Mouse (Mus musculus): Measurements from ENCODE around the gene Nkg7. TPM values are rescaled to one million over a fixed set of nuclear protein-coding genes. Genes with fewer than 3 reads are reported as not detected.

Nkg7 gene
- polyA plus RNA-seq, 1 experiment, result not detected

DNA sequence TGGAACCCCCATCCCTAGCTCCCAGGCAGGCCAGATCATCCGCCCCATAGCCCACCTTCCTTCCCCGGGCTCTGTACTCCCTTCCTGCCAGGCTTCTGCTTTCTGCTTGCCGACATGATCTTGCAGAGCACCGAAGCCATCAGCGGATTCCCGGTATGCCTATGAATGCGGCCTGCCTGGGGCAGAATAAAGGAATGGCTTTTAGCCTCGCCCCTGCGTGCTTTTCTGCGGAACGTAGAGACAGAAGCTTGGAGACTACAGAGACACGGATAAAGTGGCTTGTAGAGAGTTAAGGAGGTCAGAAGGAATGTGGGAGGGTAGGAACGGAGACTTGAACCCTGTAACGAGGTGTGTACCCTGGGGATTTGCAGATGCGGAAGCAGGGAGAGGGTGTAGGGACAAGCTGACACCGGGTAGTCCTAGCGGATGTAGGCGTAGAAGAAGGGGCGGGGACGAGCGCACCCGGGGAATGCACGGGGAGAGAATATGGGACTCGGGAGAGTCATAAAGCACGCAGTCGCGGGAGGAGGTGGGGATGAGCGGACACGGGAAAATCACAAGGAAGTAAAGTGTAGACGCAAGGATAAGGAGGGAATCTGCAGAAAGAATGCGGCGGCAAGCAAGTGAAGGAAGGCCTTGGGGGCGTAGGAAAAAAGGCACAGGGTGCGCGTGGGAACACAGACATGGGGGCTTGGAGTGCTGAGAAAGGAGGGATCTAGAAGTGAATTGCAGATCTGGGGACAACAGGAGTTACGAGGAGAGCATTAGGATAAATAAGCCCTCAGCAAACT, 6.4 kb downstream of the Nkg7 start:
- Histone ChIP-seq H3K27ac (ENCODE audit: insufficient read depth, low read length) (peak overlapping the region; percentile 95), H3K4me1 (ENCODE audit: control insufficient read depth, insufficient read depth, low read length) (0 out of 2 replicates have a peak, but pooled peaks cover 2% of the 10 kb centered on the region), H3K4me3 (ENCODE audit: insufficient read depth, low read length) (peak overlapping the region; percentile 50)
- TF ChIP-seq POLR2A (IDR thresholded peaks at IDR 0.05; ENCODE audit: low read depth, low read length), result peak; percentile 86
- no peak for TF ChIP-seq CTCF (IDR thresholded peaks at IDR 0.05; ENCODE audit: borderline replicate concordance, insufficient read depth, low read length)

DNA sequence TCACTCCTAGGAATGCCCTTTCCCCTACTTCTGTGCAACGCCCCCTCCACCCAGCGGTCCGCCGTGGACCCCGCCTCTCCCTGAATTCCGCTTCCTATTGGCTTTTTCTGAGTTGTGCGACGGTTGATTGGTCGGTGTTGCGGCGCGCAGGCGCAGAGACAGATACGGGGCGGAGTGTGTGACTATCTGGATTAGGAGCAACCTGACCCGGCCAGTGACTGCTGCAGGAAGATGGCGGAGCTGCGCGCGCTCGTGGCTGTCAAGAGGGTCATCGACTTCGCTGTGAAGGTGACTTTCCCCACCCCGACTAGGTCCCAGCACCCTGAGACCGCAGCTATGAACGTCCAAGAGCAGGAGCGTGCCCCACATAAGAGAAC, 7.0 kb downstream of the Nkg7 start, which contains the start of the genes Etfb and Gm45233:
Gene Etfb, plus strand, starts transcription at position 167 of the 377 bp plus-strand sequence.
Gene Gm45233, plus strand, starts transcription at position 212 of the 377 bp plus-strand sequence.
- 0 out of 2 replicates have a peak, but pooled peaks cover 2% of the 10 kb centered on the region for H3K4me1 ChIP-seq (ENCODE audit: control insufficient read depth, insufficient read depth, low read length)
- H3K4me3 ChIP-seq (ENCODE audit: insufficient read depth, low read length), result peak within 1 kb of the TSS; percentile 50
- TF ChIP-seq CTCF (IDR thresholded peaks at IDR 0.05; ENCODE audit: borderline replicate concordance, insufficient read depth, low read length) (no peak), POLR2A (IDR thresholded peaks at IDR 0.05; ENCODE audit: low read depth, low read length) (peak; percentile 97)
- H3K27ac ChIP-seq (ENCODE audit: insufficient read depth, low read length), result peak within 1 kb of the TSS; percentile 95

DNA sequence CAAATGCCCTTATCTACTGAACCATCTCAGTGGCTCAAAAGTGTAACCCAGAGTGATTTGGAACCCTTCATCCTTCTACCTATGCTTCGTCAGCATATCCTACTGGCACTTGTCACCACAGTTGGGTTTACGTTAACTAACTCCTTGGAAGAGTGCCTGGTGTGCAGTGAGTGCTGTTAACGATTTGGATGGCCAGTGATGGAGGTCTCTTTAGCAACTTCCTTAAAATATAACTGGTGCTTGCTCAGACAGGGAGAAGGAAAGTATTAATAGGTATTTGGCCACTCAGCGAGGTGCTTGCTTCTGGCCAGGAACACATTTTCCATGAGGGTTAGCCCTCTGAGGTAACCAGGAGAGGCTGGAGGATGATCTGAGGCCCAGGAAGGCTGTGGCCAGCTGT, 10.9 kb downstream of the Nkg7 start:
- H3K4me1 ChIP-seq (ENCODE audit: control insufficient read depth, insufficient read depth, low read length), result no peaks in the 10 kb centered on the region
- H3K4me3 ChIP-seq (ENCODE audit: insufficient read depth, low read length), result no peak overlapping the region
- H3K27ac ChIP-seq (ENCODE audit: insufficient read depth, low read length), result no peak overlapping the region
- TF ChIP-seq CTCF (IDR thresholded peaks at IDR 0.05; ENCODE audit: borderline replicate concordance, insufficient read depth, low read length), result no peak
- TF ChIP-seq POLR2A (IDR thresholded peaks at IDR 0.05; ENCODE audit: low read depth, low read length), result no peak

DNA sequence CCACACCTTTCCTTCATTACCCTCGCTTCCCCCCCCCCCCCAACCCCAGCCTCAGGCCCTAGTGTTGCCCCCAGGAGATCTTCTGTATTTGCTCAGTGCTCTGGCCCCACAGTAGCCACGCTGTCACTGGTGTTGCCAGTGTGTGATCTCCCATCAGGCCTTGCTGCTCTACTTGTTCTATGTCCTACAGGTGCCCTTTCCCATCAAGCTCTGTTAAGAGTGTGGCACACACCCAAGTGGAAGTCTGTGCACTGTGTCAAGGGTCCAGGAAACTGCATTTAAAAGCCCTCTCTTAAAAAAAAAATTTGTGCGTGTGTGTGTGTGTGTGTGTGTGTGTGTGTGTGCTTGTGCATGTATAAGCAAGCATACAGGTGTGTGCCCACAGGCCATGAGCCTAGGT, 11.4 kb downstream of the Nkg7 start:
- Histone ChIP-seq H3K27ac (ENCODE audit: insufficient read depth, low read length) (no peak overlapping the region), H3K4me3 (ENCODE audit: insufficient read depth, low read length) (no peak overlapping the region), H3K4me1 (ENCODE audit: control insufficient read depth, insufficient read depth, low read length) (no peaks in the 10 kb centered on the region)
- no peak for TF ChIP-seq CTCF (IDR thresholded peaks at IDR 0.05; ENCODE audit: borderline replicate concordance, insufficient read depth, low read length)
- no peak for TF ChIP-seq POLR2A (IDR thresholded peaks at IDR 0.05; ENCODE audit: low read depth, low read length)

DNA sequence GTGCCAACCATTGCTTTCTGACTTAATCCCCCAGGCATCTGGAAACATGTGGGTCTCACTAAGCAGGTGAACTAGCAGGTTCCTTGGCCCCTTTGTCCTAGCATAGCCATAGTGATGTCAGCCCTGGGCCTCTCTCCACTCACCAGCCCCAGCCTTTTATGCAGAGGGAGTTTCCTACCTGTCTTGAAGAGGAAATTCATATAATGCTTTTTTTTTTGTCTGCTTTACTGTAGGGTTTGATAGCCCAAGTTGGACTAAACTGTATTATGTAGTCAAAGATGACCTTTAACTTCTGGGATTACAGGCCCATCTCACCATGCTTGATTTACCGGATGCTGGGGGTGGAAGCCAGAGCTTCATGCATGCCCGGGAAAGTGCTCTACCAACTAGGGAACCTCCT, 12.9 kb downstream of the Nkg7 start:
- Histone ChIP-seq H3K27ac (ENCODE audit: insufficient read depth, low read length) (no peak overlapping the region), H3K4me1 (ENCODE audit: control insufficient read depth, insufficient read depth, low read length) (no peaks in the 10 kb centered on the region), H3K4me3 (ENCODE audit: insufficient read depth, low read length) (no peak overlapping the region)
- TF ChIP-seq CTCF (IDR thresholded peaks at IDR 0.05; ENCODE audit: borderline replicate concordance, insufficient read depth, low read length), result no peak
- TF ChIP-seq POLR2A (IDR thresholded peaks at IDR 0.05; ENCODE audit: low read depth, low read length), result no peak

DNA sequence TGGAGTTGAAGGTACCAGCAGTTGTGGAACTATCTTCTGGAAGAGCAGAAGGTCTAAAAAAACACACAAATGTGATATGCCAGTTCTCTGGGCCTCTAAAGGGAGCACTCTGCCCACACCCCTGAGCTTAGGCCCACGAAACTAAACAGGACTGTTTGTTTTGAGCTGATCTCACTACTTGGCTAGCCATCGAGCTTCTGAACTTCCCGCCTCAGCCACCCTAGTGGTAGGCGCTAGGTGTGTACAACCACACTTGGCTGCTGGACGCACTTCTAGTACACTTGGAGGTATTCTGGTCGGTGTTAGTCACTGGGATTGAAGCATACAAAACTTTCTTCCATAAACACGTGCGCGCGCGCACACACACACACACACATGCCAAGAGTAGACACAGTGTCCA, 14.9 kb downstream of the Nkg7 start:
- Histone ChIP-seq H3K27ac (ENCODE audit: insufficient read depth, low read length) (no peak overlapping the region), H3K4me3 (ENCODE audit: insufficient read depth, low read length) (no peak overlapping the region), H3K4me1 (ENCODE audit: control insufficient read depth, insufficient read depth, low read length) (no peaks in the 10 kb centered on the region)
- no peak for TF ChIP-seq CTCF (IDR thresholded peaks at IDR 0.05; ENCODE audit: borderline replicate concordance, insufficient read depth, low read length)
- TF ChIP-seq POLR2A (IDR thresholded peaks at IDR 0.05; ENCODE audit: low read depth, low read length), result no peak

DNA sequence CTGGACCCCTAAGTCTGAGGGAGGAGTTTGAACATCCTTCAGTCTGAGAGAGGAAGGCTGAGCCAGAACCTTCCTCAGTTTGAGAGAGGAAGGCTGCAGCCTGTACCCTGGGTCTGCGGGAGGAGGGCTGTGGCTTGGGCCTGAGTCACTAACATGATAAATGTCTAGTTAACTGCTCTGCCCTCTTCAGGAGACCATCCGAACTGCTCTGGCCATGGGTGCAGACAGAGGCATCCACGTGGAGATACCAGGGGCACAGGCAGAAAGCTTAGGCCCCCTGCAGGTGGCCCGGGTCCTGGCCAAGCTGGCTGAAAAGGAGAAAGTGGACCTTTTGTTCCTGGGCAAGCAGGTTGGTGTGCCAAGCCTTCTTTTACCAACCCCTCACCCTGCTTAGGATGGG, 15.7 kb downstream of the Nkg7 start:
- no peak for TF ChIP-seq POLR2A (IDR thresholded peaks at IDR 0.05; ENCODE audit: low read depth, low read length)
- TF ChIP-seq CTCF (IDR thresholded peaks at IDR 0.05; ENCODE audit: borderline replicate concordance, insufficient read depth, low read length), result no peak; the same call in 1 of the 2 replicates
- H3K4me3 ChIP-seq (ENCODE audit: insufficient read depth, low read length), result no peak overlapping the region
- no peaks in the 10 kb centered on the region for H3K4me1 ChIP-seq (ENCODE audit: control insufficient read depth, insufficient read depth, low read length)
- H3K27ac ChIP-seq (ENCODE audit: insufficient read depth, low read length), result no peak overlapping the region

DNA sequence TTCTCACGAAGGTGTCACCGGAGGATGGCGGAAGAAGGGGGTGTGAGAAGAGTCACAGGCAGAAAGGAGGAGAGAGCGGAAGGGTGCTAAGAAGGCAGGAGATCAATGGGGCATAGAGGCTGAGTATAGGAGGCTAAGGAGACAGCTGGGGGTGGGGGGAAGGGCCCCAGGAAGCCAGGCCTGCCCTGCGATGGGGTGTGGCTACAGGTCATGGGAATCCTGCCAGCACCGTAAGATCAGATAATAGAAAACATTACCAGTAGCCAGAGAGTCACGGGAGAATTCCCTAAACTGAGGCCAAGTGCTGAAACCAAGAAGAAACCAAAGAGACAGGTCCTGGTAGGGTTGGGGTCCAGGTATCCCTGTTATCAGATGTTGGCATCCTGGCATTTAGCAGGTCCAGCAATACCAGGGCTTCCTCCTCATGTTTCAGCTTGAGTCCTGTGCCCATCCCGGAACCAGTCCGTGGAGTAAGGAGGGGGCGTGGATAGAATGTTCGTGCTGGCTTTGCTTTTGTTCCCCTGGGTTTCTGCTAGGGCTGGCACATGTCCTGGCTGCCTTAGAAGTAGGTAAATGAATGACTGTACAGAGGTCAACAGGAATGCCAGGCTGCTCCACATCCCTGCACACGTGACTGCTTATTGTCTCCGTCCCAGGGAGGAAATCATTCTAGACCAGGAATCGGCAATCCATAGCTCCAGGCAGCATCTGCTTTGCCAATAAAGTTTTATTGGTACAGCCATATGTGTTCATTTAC, 16.9 kb downstream of the Nkg7 start:
- TF ChIP-seq POLR2A (IDR thresholded peaks at IDR 0.05; ENCODE audit: low read depth, low read length), result no peak
- TF ChIP-seq CTCF (IDR thresholded peaks at IDR 0.05; ENCODE audit: borderline replicate concordance, insufficient read depth, low read length), result no peak
- H3K27ac ChIP-seq (ENCODE audit: insufficient read depth, low read length), result no peak overlapping the region
- H3K4me3 ChIP-seq (ENCODE audit: insufficient read depth, low read length), result no peak overlapping the region

DNA sequence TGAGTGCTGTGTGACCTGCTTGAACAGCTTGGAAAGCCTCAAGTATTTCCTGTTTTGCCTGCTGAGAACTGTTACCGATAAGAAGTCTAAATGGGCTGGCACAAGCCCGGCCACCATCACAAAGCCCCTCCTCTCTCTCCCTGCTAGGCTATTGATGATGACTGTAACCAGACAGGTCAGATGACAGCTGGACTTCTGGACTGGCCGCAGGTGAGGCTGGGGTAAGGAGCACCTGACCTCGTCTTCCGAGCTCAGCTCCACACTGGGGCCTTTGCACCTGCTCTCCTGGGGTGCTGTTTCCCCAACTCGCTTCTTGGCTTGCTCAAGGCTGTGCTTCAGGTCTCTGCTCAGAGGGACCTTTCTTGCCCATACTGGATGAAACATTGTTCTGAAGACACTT, 17.5 kb downstream of the Nkg7 start:
- Histone ChIP-seq H3K27ac (ENCODE audit: insufficient read depth, low read length) (no peak overlapping the region), H3K4me3 (ENCODE audit: insufficient read depth, low read length) (no peak overlapping the region), H3K4me1 (ENCODE audit: control insufficient read depth, insufficient read depth, low read length) (no peaks in the 10 kb centered on the region)
- TF ChIP-seq POLR2A (IDR thresholded peaks at IDR 0.05; ENCODE audit: low read depth, low read length), result no peak
- TF ChIP-seq CTCF (IDR thresholded peaks at IDR 0.05; ENCODE audit: borderline replicate concordance, insufficient read depth, low read length), result no peak

More for the DNA sequence above, 16.9 kb downstream of the Nkg7 start:
- H3K4me1 ChIP-seq (ENCODE audit: control insufficient read depth, insufficient read depth, low read length), result no peaks in the 10 kb centered on the region

DNA sequence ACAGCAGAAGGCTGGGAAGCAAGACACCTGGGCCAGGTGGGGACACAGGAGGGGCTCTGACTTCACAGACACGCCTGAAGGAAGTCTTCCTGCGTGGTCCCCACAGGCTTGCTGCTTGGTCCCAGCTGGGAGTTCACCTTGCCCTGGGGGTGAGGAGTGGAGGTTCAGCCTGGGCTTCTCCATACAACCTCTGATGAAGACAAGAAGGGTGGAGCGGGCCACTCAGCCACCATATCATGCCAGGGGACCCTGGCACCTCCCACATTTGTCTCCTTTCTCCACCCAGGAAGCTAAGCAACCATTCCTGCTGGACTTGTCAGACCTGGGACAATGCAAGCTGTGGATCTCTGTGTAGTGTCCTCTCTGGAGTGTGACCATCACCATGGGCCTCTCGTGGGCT, 26.0 kb downstream of the Nkg7 start, which contains the start of gene Vsig10l:
Gene Vsig10l, plus strand, starts transcription at position 301 of the 400 bp plus-strand sequence.
- Histone ChIP-seq H3K4me3 (ENCODE audit: insufficient read depth, low read length) (no peak within 1 kb of the TSS), H3K4me1 (ENCODE audit: control insufficient read depth, insufficient read depth, low read length) (no peaks in the 10 kb centered on the region), H3K27ac (ENCODE audit: insufficient read depth, low read length) (no peak within 1 kb of the TSS)
- TF ChIP-seq CTCF (IDR thresholded peaks at IDR 0.05; ENCODE audit: borderline replicate concordance, insufficient read depth, low read length), result no peak
- TF ChIP-seq POLR2A (IDR thresholded peaks at IDR 0.05; ENCODE audit: low read depth, low read length), result no peak

All from embryonic fibroblast, embryonic 13.5 days (primary cell).